Mouse (Mus musculus) CH12F3 (cell line): Measurements from ENCODE around the gene Cers1.

Experiments used
- in situ Hi-C: fragments of 300-500 bp; cut with MboI; formaldehyde crosslinking; loops from 2 replicates; pipeline ENCODE4 v1.14.3; 2020; ENCODE audit warnings: low sequenced_read_pairs

Cers1 gene

DNA sequence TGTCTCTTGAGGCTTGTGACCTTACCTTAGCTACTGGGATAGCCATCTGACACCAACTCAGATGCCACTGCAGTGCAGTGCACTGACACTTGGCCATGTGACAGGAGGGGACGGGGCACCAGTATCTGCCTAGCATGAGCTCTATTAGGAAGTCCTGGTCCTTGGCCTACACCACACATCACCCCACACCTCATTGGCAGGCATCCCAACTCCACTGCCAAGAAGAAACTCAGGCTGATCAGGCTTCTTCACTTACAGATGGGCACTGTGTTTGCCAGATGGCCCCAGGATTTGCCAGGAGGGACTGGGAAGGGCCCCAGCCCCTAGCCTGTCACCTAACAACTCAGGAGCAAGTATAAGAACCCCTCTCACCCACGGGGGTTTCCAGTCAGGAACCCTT lies 2.2 kb upstream of the Cers1 start:
- in situ Hi-C loops = no loop called here

DNA sequence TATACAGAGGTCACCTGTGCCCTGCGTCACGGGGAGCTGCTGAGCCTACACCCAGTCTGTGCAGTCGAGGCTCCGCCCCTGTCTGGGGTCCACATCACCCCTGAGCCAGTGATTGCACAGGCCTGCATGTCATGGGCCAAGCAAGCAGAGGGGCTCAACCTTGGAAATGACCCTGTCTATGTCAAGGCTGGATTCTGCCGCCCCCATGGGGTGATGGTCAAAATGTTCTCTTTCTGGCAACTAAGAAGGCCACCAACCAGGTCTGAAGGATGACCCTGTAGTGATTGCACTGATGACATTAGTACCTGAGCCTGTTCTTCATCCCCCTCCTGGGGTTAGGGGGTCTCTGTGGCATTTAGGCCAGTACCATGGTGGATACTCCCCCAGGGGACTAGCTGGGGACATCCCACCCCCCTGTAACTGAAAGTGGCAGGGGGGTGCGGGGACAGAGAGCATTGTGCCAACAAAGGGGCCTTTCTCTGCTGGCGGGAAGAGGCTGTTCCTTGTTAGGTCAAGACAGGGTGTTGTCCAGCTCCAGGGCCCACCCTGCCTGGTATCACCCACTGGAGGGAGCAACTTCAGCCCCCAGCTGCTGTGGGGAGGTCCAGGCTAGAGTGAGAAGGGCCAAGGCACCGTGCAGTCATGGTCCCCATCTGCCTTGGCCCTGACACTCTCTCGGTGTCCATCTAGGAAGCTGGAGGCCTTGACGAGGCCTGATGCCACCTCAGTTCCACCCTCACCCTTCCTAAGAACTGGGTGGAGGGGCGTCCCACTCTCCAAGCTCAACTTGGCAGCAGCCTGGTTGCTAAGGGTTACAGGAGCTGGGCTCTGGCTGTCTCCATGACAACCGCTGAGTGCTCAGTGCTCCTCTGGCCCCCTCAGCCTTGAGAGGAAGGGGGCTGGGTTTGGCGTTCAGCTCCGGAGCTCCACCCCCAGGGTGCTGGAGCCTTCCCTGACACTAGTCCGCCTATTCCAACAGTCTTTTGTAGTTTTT lies 1.2 kb downstream of the Cers1 start:
- in situ Hi-C loops = no loop called here

DNA sequence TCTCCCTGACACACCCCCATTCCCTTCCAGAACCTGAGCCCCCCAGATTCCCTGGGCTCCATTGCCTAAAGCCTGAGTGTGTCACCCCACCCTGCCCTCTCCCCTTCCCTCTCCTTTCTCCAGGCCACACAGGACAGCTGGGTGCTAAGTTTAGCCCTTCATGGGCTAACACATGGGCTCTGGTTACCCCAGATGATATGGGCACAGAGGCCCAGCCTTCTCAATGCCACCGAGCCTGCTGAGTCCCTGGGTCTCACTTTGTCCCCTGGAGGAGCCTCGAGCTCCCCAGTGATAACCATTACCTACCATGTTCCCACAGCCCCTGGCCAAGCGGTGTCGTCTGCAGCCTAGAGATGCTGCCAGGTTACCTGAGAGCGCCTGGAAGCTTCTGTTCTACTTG lies 2.3 kb downstream of the Cers1 start:
- in situ Hi-C loops = no loop called here

DNA sequence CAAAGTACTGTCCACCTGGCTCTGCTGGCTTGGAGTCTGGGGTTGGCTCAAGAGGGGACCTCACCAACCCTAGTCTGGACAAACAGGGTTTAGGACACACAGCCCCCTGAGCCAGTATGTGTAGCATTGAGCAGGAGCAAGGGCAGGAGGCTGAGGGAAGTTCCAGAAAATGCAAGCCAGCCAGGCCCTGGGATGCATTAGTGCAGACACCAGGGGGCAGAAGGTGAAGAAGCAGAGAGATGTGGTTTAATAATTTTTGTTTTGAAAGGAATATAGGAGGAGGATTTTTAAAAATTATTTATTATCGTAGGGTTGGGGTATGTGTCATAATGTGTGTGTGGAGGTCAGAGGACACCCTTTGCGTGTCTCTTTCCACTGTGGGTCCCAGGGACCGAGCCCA lies 8.1 kb downstream of the Cers1 start:
- in situ Hi-C loops = no loop called here

DNA sequence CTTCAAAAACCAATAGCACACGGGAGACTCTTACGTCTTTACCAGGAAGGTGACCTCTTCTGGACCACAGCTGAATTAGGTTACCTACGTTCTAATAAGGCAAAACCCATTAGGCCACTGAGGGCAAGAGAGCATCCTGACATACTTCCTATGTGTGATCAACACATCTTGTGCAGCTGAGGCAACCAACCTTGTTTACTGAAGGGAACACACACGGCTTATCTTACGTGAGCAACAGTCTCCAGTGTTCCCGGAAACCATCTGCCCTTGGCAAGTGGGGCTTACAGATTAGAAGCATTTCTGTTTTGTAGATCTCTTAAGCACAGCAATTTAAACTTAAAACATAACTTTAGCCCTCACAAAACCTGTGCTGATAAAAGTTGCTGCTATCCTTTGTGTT lies 11.9 kb downstream of the Cers1 start:
- in situ Hi-C loops = no loop called here

DNA sequence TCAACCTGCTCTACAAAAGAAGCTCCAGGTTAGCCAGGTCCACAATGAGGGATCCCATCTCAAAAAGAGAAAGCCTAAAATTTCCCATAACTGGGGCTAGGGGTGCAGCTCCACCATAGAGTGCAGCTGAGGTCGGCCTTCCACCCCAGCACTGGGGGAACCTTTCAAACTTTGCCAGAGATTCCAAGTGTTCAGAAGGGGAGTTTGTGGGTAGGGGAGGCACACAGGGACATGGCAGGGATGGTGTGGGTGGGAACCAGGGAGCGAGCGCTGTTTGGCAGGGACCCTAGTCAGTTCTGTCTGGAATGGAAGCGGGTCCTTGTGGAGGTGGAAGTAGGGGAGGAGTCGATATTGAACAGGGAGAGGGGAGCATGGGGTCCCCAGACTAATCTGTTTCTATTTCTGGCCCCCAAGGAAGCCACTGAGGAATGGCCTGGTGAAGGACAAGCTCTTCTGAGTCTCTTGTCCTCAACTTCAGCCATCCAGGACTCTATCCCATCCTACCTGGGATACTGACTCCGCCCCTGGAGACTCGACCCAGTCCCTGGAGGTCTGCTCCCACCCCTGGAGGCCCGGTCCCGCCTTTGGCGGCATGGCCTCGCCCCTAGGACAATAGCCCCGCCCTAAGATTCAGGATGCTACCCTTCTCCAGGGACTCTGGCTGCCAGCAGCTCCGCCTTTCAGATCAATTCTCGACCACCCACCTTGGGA lies 13.7 kb downstream of the Cers1 start, which contains the start of gene Gdf1:
Gene Gdf1 (plus strand): TSS at position 694 of the 711 bp plus-strand sequence.
- in situ Hi-C loops = no loop called here

DNA sequence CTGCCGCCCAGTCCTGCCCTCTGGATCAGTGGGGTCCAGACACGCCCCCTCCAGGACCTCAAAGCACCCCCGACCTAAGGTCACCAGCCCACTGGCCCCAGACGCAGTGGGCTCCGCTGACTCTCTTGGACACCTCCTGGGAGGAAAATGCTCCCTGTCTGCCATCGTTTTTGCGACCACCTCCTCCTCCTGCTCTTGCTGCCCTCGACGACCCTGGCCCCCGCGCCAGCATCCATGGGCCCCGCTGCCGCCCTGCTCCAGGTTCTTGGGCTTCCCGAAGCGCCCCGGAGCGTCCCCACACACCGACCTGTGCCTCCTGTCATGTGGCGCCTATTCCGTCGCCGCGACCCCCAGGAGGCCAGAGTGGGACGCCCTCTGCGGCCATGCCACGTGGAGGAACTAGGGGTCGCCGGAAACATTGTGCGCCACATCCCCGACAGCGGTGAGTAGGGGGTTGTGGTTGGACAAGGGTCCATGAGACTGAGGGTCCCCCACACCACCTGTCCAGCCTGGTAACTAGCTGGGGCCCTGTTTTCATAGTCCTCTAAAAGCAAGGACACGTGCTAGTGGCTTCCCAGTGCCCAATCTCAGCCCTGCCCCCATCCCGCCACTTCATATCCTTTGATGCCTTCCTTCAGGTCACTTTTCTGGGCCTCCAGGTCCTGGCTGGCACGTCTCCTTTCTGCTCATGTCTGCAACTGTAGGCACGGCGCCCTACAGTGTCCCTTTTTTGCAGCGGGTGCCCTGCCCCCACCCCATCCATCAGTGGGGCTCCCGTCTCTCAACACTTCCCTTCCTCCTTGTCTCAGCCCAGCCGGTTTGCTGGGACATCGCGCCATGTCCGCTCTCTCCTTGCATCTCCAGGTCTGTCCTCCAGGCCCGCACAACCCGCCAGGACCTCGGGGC lies 14.5 kb downstream of the Cers1 start:
- in situ Hi-C loops = no loop called here

DNA sequence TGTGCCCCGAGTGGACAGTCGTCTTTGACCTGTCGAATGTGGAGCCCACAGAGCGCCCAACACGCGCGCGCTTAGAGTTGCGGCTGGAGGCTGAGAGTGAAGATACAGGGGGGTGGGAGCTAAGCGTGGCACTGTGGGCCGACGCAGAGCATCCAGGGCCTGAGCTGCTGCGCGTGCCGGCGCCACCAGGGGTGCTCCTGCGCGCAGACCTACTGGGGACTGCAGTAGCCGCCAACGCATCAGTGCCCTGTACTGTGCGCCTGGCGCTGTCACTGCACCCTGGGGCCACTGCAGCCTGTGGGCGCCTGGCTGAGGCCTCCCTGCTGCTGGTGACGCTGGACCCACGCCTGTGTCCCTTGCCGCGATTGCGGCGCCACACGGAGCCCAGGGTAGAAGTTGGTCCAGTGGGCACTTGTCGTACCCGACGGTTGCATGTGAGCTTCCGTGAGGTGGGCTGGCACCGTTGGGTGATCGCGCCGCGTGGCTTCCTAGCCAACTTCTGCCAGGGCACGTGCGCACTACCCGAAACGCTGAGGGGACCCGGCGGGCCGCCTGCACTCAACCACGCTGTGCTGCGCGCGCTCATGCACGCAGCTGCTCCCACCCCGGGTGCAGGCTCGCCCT lies 15.3 kb downstream of the Cers1 start:
- in situ Hi-C loops = no loop called here

DNA sequence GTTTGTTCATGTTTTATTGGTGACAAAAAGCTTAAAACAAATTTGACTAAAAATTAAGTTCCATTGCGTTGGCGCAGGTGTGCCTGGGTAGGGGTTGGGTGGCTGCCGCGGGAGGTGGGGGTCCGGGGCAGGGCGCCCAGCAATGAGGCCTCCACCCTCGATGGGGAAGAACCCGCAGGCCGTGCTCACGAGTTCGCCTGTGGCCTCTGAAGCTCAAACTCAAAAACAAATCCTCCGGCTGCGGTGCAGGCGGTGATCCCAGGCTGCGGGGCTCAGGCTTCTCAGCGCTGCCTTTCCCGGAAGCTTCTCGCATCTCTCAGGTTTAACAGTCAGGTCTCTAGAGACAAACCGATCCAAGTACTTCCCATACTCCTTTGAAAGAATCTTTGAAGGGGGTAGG lies 16.0 kb downstream of the Cers1 start:
- in situ Hi-C loops = no loop called here

DNA sequence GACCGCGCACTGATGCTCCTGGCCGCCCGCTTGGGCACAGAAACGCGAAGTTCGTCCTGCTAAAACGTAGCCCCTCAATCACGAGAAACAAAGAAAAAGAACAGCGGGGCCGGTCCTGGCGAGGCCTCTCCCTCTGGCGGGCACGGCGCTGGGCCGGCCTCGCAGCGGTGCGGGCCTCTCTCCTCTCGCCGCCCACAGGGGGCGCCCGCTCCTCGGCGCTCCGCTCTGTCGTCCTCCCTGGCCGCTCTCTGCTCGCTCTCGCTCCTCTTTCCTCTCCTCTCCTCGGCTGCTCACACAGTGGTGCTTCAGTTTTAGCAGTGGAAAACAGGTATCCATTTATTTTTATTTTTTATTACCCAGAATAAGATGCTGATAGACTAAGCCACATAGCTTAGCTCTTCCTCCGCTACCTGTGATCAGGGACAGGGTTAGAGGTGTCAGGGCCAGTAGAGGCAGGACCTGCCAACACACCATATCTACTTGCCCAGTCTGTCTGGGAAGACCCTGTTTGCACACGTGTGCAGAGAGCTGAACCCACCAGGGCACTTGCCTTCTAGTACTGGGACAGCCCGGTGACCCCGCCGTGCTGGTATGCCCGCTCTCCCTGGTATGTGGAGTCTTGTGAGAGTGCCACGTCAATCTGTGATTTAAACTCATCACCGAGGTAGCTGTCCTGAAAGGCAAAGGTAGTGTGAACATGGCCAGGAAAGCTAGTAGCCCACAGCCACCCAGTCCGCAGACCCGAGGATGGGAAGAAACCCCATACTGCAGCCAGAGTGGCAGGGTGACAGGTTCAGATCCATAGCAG lies 16.7 kb downstream of the Cers1 start:
- in situ Hi-C loops = no loop called here

DNA sequence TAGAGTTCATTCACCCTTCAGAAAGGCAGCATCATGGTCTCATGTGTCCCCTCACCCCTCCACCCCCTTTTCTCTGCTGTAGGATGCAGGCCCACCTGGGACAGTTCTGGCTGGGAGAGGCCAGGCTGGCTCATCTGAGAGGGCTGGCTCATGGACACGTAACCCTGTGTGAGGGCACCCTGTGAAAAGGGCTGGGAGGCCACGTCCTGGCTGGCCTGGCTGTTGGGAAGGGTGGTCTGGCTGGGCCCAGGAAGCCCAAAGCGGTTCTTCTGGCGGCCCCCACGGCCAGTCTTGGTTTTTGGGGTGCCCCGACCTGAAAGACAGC lies 17.3 kb downstream of the Cers1 start:
- in situ Hi-C loops = no loop called here

DNA sequence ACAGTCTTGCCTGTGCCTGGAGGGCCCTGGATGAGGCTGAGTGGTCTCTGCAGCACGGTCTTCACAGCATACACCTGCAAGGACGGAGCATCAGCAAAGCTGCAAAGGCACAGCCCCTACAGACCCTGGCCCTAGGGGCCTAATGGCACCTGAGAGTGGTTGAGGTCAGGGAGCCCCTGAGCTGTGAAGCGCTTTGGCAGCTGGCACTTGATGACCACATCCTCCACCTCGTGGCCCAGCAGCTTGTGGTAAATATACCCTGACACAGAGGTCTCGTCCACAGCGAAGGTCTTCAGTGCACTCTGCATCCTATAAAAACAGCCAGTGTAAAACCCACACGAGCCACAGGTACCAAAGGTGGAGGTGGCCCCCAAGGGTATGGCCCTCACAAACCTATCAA lies 23.4 kb downstream of the Cers1 start:
- in situ Hi-C loops = no loop called here

DNA sequence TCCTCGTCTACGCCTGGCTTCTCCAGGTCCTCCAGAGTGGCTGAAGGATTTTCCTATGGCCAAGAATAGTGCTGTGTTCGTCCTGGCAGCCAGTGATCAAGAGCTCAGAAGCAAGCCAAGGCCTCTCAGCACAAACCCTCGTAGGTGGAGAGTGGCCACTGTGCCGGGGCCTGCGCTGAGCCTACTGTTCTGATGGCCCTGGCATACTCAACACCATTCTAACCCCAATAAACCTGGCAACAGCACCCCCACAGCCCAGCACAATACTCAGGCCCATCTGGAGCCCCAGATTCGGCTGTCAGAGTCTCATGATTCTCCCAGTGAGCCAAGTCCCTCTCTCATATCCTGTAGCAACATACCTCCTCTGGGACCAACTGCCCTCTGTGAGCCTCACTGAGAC lies 25.1 kb downstream of the Cers1 start:
- in situ Hi-C loops = no loop called here

DNA sequence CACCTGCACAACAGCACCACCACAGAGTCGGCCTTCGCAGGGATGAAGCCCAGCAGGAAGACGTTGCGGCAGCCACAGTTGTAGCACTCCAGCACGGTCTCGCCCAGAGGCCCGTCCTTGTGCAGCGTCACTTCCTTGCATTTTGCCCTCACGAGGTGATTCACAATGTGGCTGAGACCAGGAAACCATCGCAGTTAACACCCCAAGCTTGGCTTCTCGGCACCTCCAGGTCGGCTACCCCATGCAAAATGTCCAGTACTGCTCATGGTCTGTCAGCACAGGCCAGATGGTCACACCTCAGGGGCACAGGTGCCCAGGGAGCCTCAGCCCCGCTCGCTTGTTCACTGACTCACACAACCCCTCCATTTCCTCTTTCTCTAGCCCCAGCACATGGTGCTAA lies 26.4 kb downstream of the Cers1 start:
- in situ Hi-C loops = no loop called here

DNA sequence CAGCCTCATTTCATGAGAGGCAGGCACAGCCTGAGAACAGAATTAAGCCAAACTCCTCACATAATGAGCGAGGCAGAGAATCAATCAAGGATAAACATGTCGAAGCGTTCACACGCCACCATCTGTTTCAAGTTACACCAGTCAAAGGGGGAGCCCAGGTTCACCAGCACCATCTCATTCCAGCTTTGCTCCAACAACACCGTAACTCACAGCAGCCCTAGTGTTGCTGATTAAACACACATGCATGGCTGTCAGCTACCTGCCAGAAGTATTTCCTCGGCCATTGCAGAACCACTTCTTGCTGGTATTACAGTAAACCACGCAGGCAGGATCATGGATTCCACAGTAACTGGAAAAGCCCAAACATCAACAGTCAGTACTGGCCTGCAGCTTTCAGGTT lies 27.5 kb downstream of the Cers1 start:
- in situ Hi-C loops = no loop called here

DNA sequence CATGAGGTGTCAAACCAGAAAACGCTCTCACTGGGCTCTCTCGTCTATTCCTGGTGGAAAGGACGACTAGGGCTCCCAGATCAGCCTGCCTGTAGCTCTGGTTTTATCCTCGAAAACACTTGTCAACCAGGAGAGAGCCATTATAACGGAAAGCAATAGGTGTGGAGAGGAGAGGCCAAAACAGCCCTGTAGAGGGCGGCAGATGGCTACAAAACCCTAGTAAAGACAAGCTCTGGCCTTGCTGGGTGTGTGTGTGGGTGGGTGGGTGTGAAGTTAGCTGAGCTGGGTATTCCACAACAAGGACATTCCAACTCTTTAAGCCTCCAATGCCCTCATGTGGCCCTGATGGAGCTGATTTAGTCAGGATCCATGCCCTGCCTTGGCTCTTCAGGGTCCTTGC lies 28.1 kb downstream of the Cers1 start:
- in situ Hi-C loops = no loop called here

DNA sequence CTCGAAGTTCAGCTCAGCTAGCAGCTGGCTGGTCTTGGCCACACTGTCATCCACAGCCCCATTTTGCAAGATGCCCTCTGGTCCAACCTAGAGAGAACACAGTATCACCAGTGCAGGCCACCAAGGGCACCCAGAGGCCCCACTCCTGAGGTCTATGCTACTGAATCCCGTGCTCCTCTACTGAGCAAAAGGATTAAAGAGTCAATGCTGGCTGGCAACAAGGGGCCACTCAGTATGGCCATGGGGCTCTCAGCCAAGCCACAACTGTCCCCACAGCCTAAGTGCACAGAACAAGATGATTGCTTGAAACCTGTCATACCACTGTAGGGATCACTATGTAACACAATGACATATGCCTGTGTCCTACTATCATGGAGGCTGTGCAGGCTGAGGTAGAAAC lies 28.7 kb downstream of the Cers1 start:
- in situ Hi-C loops = no loop called here

DNA sequence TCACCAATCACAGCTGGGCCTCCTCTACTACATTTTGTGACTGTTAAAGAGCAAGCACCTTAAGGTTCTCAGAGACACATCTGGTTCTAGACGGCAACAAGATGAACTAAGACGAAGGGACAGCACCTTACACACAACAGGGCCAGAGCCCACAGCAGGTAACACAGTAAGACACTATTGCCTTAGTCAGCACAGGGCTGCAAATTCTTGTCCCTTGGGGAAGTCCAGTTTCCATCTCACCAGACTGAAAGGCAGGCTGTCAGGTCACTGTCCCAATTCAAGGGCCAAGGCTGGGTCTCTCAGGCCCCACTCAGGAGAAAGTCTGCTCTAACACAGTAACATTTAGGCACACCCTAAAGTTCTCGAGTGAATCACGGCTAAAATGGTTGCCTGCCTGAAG lies 31.9 kb downstream of the Cers1 start:
- in situ Hi-C loops = no loop called here

DNA sequence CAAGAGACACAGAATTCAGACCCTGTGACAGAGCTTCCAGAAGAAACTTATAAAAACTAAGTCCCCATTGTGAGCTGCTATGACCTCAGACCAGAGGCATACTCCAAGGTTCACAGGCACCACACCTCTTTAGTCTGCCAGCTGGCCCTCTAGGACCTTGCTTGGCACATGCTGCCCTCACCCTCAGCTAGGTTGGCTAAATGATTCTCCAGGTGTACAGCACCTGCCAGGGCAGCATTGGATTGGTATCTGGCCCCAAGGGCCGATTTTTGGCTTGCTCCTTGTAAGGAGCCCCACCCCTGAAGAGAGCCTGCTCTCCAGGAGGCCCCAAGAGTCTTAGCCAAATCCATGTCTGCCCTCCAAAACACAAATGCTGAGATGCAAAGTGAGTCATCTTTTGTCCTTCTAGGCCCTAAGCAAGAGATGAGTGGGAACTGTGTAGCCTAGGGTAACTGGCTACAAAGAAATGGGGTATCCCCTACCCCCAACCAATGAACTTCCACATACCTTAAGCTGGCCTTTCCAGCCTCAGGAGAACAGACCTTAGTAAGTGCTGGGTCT lies 32.4 kb downstream of the Cers1 start:
- in situ Hi-C loops = no loop called here
